ENCODE assay signal across 16 mouse cellular contexts in genomic region chrX:99457353-99457752, GRCm38 (mm10). TPM values are rescaled to one million over a fixed set of nuclear protein-coding genes. Genes with fewer than 3 reads are reported as not detected.
DNase-seq lines count a peak whose midpoint lies in the region; ATAC-seq and TF ChIP-seq lines count a peak whose summit lies in the region.
"Had no signal": no experiment of that assay in that cellular context is flagged by ENCODE, and none has a peak within 500 bp of the region (broad histone marks: within the 10 kb centered on the region; RNA-seq: fewer than 3 reads in every experiment).

No protein-coding gene starts in this region.

- no peak for DNase-seq in forebrain, embryonic 10.5 days (ENCODE audit: extremely low spot score, low spot score)
- DNase-seq in forebrain, postnatal 0 days: no peak
- DNase-seq in lung, embryonic 14.5 days: no peak
- DNase-seq in lung, postnatal 10 days: no peak
- peak; percentile 22 for DNase-seq in ES-CJ7 (ENCODE audit: low read depth, low spot score)
- DNase-seq in cerebellum, adult 2 months: no peak
- DNase-seq in heart, adult 9 months (ENCODE audit: low spot score in 2 of 2): no peak
- DNase-seq: cerebellum, adult 8-10 months; gastrocnemius, adult 2 months; heart, postnatal 36 days; right cerebral cortex, postnatal 4 days had no signal

- TF ChIP-seq CTCF in forebrain, postnatal 0 days (IDR thresholded peaks at IDR 0.05; ENCODE audit: low read depth): no peak
- no peak for TF ChIP-seq CTCF in lung, embryonic 14.5 days (IDR thresholded peaks at IDR 0.05; ENCODE audit: low read depth)
- no peak for TF ChIP-seq CTCF in cerebellum, adult 2 months (IDR thresholded peaks at IDR 0.05; ENCODE audit: borderline replicate concordance, insufficient read depth, low read depth, low read length)

- H3K36me3 ChIP-seq in forebrain, embryonic 10.5 days (replicated peaks): no peaks in the 10 kb centered on the region
- no peaks in the 10 kb centered on the region for H3K36me3 ChIP-seq in forebrain, postnatal 0 days (ENCODE audit: insufficient read depth)
- H3K36me3 ChIP-seq in lung, embryonic 14.5 days (ENCODE audit: insufficient read depth): no peaks in the 10 kb centered on the region
- H3K36me3 ChIP-seq in forebrain, embryonic 12.5 days (replicated peaks): no peaks in the 10 kb centered on the region
- H3K36me3 ChIP-seq: kidney, embryonic 15.5 days; neural tube, embryonic 12.5 days had no signal

- peaks cover 100% of the 10 kb centered on the region for H3K27me3 ChIP-seq in forebrain, embryonic 10.5 days (ENCODE audit: poor library complexity, severe bottlenecking)
- no peaks in the 10 kb centered on the region for H3K27me3 ChIP-seq in forebrain, postnatal 0 days (ENCODE audit: insufficient read depth, low read length)
- no peaks in the 10 kb centered on the region for H3K27me3 ChIP-seq in lung, embryonic 14.5 days (ENCODE audit: insufficient read depth, low read length)
- peaks cover 56% of the 10 kb centered on the region for H3K27me3 ChIP-seq in forebrain, embryonic 12.5 days
- H3K27me3 ChIP-seq in cerebellum, adult 2 months (ENCODE audit: control insufficient read depth, insufficient read depth, low read length): no peaks in the 10 kb centered on the region
- H3K27me3 ChIP-seq: neural tube, embryonic 12.5 days had no signal

- peak overlapping the region; percentile 88 for H3K27ac ChIP-seq in forebrain, embryonic 10.5 days
- H3K27ac ChIP-seq in forebrain, postnatal 0 days (ENCODE audit: low read depth, low read length): no peak overlapping the region
- H3K27ac ChIP-seq in lung, embryonic 14.5 days (ENCODE audit: low read depth): peak overlapping the region; percentile 73; the same call in 1 of the 2 replicates
- peak overlapping the region; percentile 87 for H3K27ac ChIP-seq in forebrain, embryonic 12.5 days
- H3K27ac ChIP-seq in cerebellum, adult 2 months (ENCODE audit: insufficient read depth, low read length): no peak overlapping the region
- H3K27ac ChIP-seq: gastrocnemius, adult 2 months; liver, embryonic 14.5 days; neural tube, embryonic 12.5 days had no signal

- ATAC-seq in forebrain, postnatal 0 days: no peak
- ATAC-seq in lung, embryonic 14.5 days (ENCODE audit: insufficient read depth): no peak
- no peak for ATAC-seq in forebrain, embryonic 12.5 days (ENCODE audit: low FRiP score)
- ATAC-seq: inflammation-experienced regulatory T-cells, adult 6 months had no signal

- TF ChIP-seq POLR2A in cerebellum, adult 2 months (IDR thresholded peaks at IDR 0.05; ENCODE audit: borderline replicate concordance, insufficient read depth, low read length): no peak

- no peak overlapping the region for H3K4me2 ChIP-seq in forebrain, postnatal 0 days (ENCODE audit: low read depth)
- no peak overlapping the region for H3K4me2 ChIP-seq in lung, embryonic 14.5 days
- no peak overlapping the region for H3K4me2 ChIP-seq in forebrain, embryonic 12.5 days
- H3K4me2 ChIP-seq: kidney, embryonic 15.5 days had no signal

- no peak overlapping the region for H3K9ac ChIP-seq in forebrain, postnatal 0 days
- H3K9ac ChIP-seq in lung, embryonic 14.5 days: no peak overlapping the region
- no peak overlapping the region for H3K9ac ChIP-seq in forebrain, embryonic 12.5 days
- H3K9ac ChIP-seq: kidney, embryonic 15.5 days; liver, embryonic 14.5 days; neural tube, embryonic 12.5 days had no signal

- H3K9me3 ChIP-seq in forebrain, embryonic 10.5 days: no peaks in the 10 kb centered on the region
- no peaks in the 10 kb centered on the region for H3K9me3 ChIP-seq in forebrain, postnatal 0 days (ENCODE audit: low read length)
- H3K9me3 ChIP-seq in lung, embryonic 14.5 days (ENCODE audit: low read depth, low read length): no peaks in the 10 kb centered on the region
- H3K9me3 ChIP-seq in forebrain, embryonic 12.5 days: no peaks in the 10 kb centered on the region
- H3K9me3 ChIP-seq: kidney, embryonic 15.5 days; neural tube, embryonic 12.5 days had no signal

- H3K4me3 ChIP-seq in forebrain, embryonic 10.5 days: no peak overlapping the region
- H3K4me3 ChIP-seq in forebrain, postnatal 0 days (ENCODE audit: low read depth, low read length): no peak overlapping the region
- H3K4me3 ChIP-seq in lung, embryonic 14.5 days (ENCODE audit: low read depth, low read length): no peak overlapping the region
- H3K4me3 ChIP-seq in forebrain, embryonic 12.5 days (replicated peaks): no peak overlapping the region
- H3K4me3 ChIP-seq in cerebellum, adult 2 months (replicated peaks; ENCODE audit: insufficient read depth, low read depth, low read length): no peak overlapping the region
- H3K4me3 ChIP-seq: gastrocnemius, adult 2 months; kidney, embryonic 15.5 days; neural tube, embryonic 12.5 days had no signal

- WGBS in forebrain, embryonic 10.5 days: 27% methylated on average over 9 of the region's 9 CpGs
- WGBS in forebrain, postnatal 0 days: 43% methylated on average over 9 of the region's 9 CpGs
- WGBS in lung, embryonic 14.5 days: 34% methylated on average over 9 of the region's 9 CpGs
- 29% methylated on average over 9 of the region's 9 CpGs for WGBS in forebrain, embryonic 12.5 days
- WGBS in cerebellum, adult 2 months: 71% methylated on average over 9 of the region's 9 CpGs

- peaks cover 72% of the 10 kb centered on the region for H3K4me1 ChIP-seq in forebrain, embryonic 10.5 days
- no peaks in the 10 kb centered on the region for H3K4me1 ChIP-seq in forebrain, postnatal 0 days (ENCODE audit: insufficient read depth)
- H3K4me1 ChIP-seq in lung, embryonic 14.5 days (ENCODE audit: insufficient read depth): 0 out of 2 replicates have a peak, but pooled peaks cover 8% of the 10 kb centered on the region
- peaks cover 52% of the 10 kb centered on the region for H3K4me1 ChIP-seq in forebrain, embryonic 12.5 days
- no peaks in the 10 kb centered on the region for H3K4me1 ChIP-seq in cerebellum, adult 2 months (ENCODE audit: control insufficient read depth, insufficient read depth, low read length)

RNA-seq across cellular contexts. Expression of gene Pja1, which starts 13.7 kb away (rescaled TPM):
- 209 and 217 TPM in 2 replicates for polyA plus RNA-seq in forebrain, embryonic 10.5 days (2016; fragmentation: Nextera tagmentation; extraction: Ambion mirVana)
- 270 and 285 TPM in 2 replicates for total RNA-seq in forebrain, postnatal 0 days (2014; rRNA removed)
- 378 and 395 TPM in 2 replicates for polyA plus RNA-seq in forebrain, postnatal 0 days (2015; fragmentation: Nextera tagmentation; extraction: Ambion mirVana)
- polyA plus RNA-seq in lung, embryonic 14.5 days (2014; fragmentation: Nextera tagmentation; extraction: Ambion mirVana): 160 and 162 TPM in 2 replicates
- polyA plus RNA-seq in forebrain, embryonic 12.5 days (2016; fragmentation: Nextera tagmentation; extraction: Ambion mirVana): 272 and 301 TPM in 2 replicates
- 223 and 227 TPM in 2 replicates for polyA plus RNA-seq in cerebellum, adult 2 months (2012; rRNA removed)

Comparison
In these comparisons a context has a peak if more than half of its experiments do, and no peak if none do; other contexts are left out.
1. H3K27ac ChIP-seq: peak in forebrain, embryonic 10.5 days (single experiment), lung, embryonic 14.5 days (single experiment) and forebrain, embryonic 12.5 days (single experiment); none in forebrain, postnatal 0 days (single experiment) and cerebellum, adult 2 months (single experiment).